Comparison of ENCODE assay signal across 9 mouse cellular contexts in genomic region chr13:65277994-65278382, GRCm38 (mm10). TPM values are rescaled to one million over a fixed set of nuclear protein-coding genes. Genes with fewer than 3 reads are reported as not detected.
DNase-seq lines count a peak whose midpoint lies in the region; ATAC-seq and TF ChIP-seq lines count a peak whose summit lies in the region.
"Had no signal": no experiment of that assay in that cellular context is flagged by ENCODE, and none has a peak within 500 bp of the region (broad histone marks: within the 10 kb centered on the region; RNA-seq: fewer than 3 reads in every experiment).

No protein-coding gene starts in this region.

- no peak for TF ChIP-seq CTCF in G1E (IDR thresholded peaks at IDR 0.05; ENCODE audit: low read depth, low read length)

- WGBS in heart, embryonic 12.5 days: 10% methylated on average over 9 of the region's 9 CpGs
- WGBS in hindbrain, embryonic 10.5 days: 15% methylated on average over 9 of the region's 9 CpGs

- peak overlapping the region; percentile 72 for H3K9ac ChIP-seq in heart, embryonic 12.5 days

- peaks cover 4% of the 10 kb centered on the region; the same call in 1 of the 2 replicates for H3K9me3 ChIP-seq in heart, embryonic 12.5 days (replicated peaks)
- H3K9me3 ChIP-seq in G1E (replicated peaks): 0 out of 2 replicates have a peak, but pooled peaks cover 2% of the 10 kb centered on the region
- peaks cover 60% of the 10 kb centered on the region for H3K9me3 ChIP-seq in hindbrain, embryonic 10.5 days

- no peak; the same call in 1 of the 2 replicates for ATAC-seq in heart, embryonic 12.5 days (ENCODE audit: insufficient number of reproducible peaks, low FRiP score)
- no peak for ATAC-seq in G1E (ENCODE audit: extremely low read depth, insufficient number of reproducible peaks, low FRiP score, poor library complexity, severe bottlenecking)
- peak; percentile 11; the same call in 1 of the 2 replicates for ATAC-seq in megakaryocyte progenitor cell, adult 5-6 weeks (replicated peaks; ENCODE audit: poor library complexity)

- H3K27ac ChIP-seq in heart, embryonic 12.5 days (ENCODE audit: poor library complexity, severe bottlenecking): peak overlapping the region; percentile 81
- peak overlapping the region; percentile 91 for H3K27ac ChIP-seq in hindbrain, embryonic 10.5 days

- 0 out of 2 replicates have a peak, but pooled peaks cover 11% of the 10 kb centered on the region for H3K4me1 ChIP-seq in heart, embryonic 12.5 days (replicated peaks)
- H3K4me1 ChIP-seq in G1E (ENCODE audit: insufficient read depth, low read depth, low read length): no peaks in the 10 kb centered on the region; the same call in 1 of the 2 replicates
- H3K4me1 ChIP-seq in hindbrain, embryonic 10.5 days (replicated peaks): no peaks in the 10 kb centered on the region

- peak overlapping the region; percentile 84 for H3K4me3 ChIP-seq in heart, embryonic 12.5 days
- peak overlapping the region; percentile 73 for H3K4me3 ChIP-seq in G1E (ENCODE audit: low read depth, low read length)
- peak overlapping the region; percentile 62 for H3K4me3 ChIP-seq in hindbrain, embryonic 10.5 days

- no peak for DNase-seq in heart, adult 9 months (ENCODE audit: low spot score in 2 of 2)
- DNase-seq in G1E (ENCODE audit: low spot score): no peak
- no peak for DNase-seq in hindbrain, embryonic 10.5 days (ENCODE audit: low spot score)
- DNase-seq in right cerebral cortex, postnatal 4 days: no peak
- no peak for DNase-seq in spleen, postnatal 4 days (ENCODE audit: low spot score in 2 of 2)
- DNase-seq in Muller cell, postnatal 12 days (ENCODE audit: inconsistent ontology term): no peak

- H3K27me3 ChIP-seq in heart, embryonic 12.5 days (replicated peaks): no peaks in the 10 kb centered on the region
- no peaks in the 10 kb centered on the region for H3K27me3 ChIP-seq in G1E (ENCODE audit: insufficient read depth, low read length)
- no peaks in the 10 kb centered on the region for H3K27me3 ChIP-seq in hindbrain, embryonic 10.5 days (ENCODE audit: insufficient read depth, poor library complexity, severe bottlenecking)

- H3K4me2 ChIP-seq in heart, embryonic 12.5 days: peak overlapping the region; percentile 72

- peaks cover 19% of the 10 kb centered on the region for H3K36me3 ChIP-seq in heart, embryonic 12.5 days
- H3K36me3 ChIP-seq in G1E (replicated peaks): peaks cover 5% of the 10 kb centered on the region
- H3K36me3 ChIP-seq in hindbrain, embryonic 10.5 days: peaks cover 72% of the 10 kb centered on the region

RNA-seq across cellular contexts. Expression of gene Zfp369, which starts 0.6 kb away (rescaled TPM):
- polyA plus RNA-seq in heart, embryonic 12.5 days (2016; fragmentation: Nextera tagmentation; extraction: Ambion mirVana): 16.5 and 19.1 TPM in 2 replicates
- total RNA-seq in G1E (2014; fragmentation: Nextera tagmentation) (71.3 and 76.9 TPM in 2 replicates), G1E (2017) (33.9 and 42.4 TPM in 2 replicates)
- polyA plus RNA-seq in G1E (2012): 4.3 and 4.6 TPM in 2 replicates
- 13.7 and 14.7 TPM in 2 replicates for polyA plus RNA-seq in hindbrain, embryonic 10.5 days (2016; fragmentation: Nextera tagmentation; extraction: Ambion mirVana)
- total RNA-seq in megakaryocyte progenitor cell, adult 5-6 weeks (2015): 29.4 and 32.7 TPM in 2 replicates
- 45.5 and 53.2 TPM in 2 replicates for total RNA-seq in megakaryocyte progenitor cell, adult 5-6 weeks (2017)

RNA-seq across cellular contexts. Expression of gene Gm10775, which starts 18.6 kb away (rescaled TPM):
- polyA plus RNA-seq in heart, embryonic 12.5 days (2016; fragmentation: Nextera tagmentation; extraction: Ambion mirVana): not detected in 2 replicates
- not detected in 2 replicates for total RNA-seq in G1E (2014; fragmentation: Nextera tagmentation)
- 0.11 TPM in 1 of 2 replicates, not detected in the other for total RNA-seq in G1E (2017)
- polyA plus RNA-seq in G1E (2012): 0.04 and 0.12 TPM in 2 replicates
- not detected in 2 replicates for polyA plus RNA-seq in hindbrain, embryonic 10.5 days (2016; fragmentation: Nextera tagmentation; extraction: Ambion mirVana)
- not detected in 2 replicates for total RNA-seq in megakaryocyte progenitor cell, adult 5-6 weeks (2015)
- total RNA-seq in megakaryocyte progenitor cell, adult 5-6 weeks (2017): not detected in 2 replicates
- polyA plus RNA-seq: gonadal fat pad, adult 2 months had no signal
